Mouse (Mus musculus) cerebellum, adult 2 months (tissue): ENCODE results near the gene L3mbtl1.

ENCODE experiments used
- CTCF ChIP-seq: fragments of 200-500 bp; IDR thresholded peaks from 2 replicates; pipeline ENCODE4 v1.5.1; 2011; ENCODE audit warnings: low read depth, mild to moderate bottlenecking, control low read depth, low read length, moderate library complexity, borderline replicate concordance; ENCODE audit not compliant: insufficient read depth
- POLR2A ChIP-seq: fragments of 200-500 bp; IDR thresholded peaks from 2 replicates; pipeline ENCODE4 v1.6.1; 2011; ENCODE audit warnings: low read length, control low read depth, borderline replicate concordance; ENCODE audit not compliant: insufficient read depth

GRCm38 (mm10) chr2:162966734-162967133 is 23.5 kb downstream of the L3mbtl1 start:
- TF ChIP-seq CTCF (no peak), POLR2A (no peak)
